Mouse (Mus musculus): ENCODE measurements around the gene Rerg.

GRCm38 (mm10) chr6:137205662-137206400, 35.5 kb upstream of the Rerg start:
- TF ChIP-seq HCFC1 (IDR thresholded peaks at IDR 0.05; ENCODE audit: borderline replicate concordance, insufficient read depth, low read length) (no peak), ZNF384 (IDR thresholded peaks at IDR 0.05; ENCODE audit: low read depth, low read length) (no peak), CHD2 (IDR thresholded peaks at IDR 0.05; ENCODE audit: low read depth, low read length) (no peak), ZC3H11A (IDR thresholded peaks at IDR 0.05; ENCODE audit: borderline replicate concordance, low read depth, low read length) (no peak), MAFK (IDR thresholded peaks at IDR 0.05; ENCODE audit: insufficient read depth, low read depth, low read length) (no peak)
